Mouse (Mus musculus): ENCODE measurements around the gene Ociad2.

- TF ChIP-seq POLR2A (IDR thresholded peaks at IDR 0.05; ENCODE audit: extremely low read depth, insufficient read depth, low read length), result no peak
- TF ChIP-seq CTCF (IDR thresholded peaks at IDR 0.05; ENCODE audit: low read depth, low read length), result no peak
Measured at GRCm38 (mm10) chr5:73274941-73275340, 65.9 kb downstream of the Ociad2 start.
